Mouse (Mus musculus): ENCODE results near the gene Gsc. TPM values are rescaled to one million over a fixed set of nuclear protein-coding genes. Genes with fewer than 3 reads are reported as not detected.

Gsc gene
- polyA plus RNA-seq (2012; rRNA removed; ENCODE audit: low replicate concordance) = 1.1 and 1.2 TPM in 2 replicates

DNA sequence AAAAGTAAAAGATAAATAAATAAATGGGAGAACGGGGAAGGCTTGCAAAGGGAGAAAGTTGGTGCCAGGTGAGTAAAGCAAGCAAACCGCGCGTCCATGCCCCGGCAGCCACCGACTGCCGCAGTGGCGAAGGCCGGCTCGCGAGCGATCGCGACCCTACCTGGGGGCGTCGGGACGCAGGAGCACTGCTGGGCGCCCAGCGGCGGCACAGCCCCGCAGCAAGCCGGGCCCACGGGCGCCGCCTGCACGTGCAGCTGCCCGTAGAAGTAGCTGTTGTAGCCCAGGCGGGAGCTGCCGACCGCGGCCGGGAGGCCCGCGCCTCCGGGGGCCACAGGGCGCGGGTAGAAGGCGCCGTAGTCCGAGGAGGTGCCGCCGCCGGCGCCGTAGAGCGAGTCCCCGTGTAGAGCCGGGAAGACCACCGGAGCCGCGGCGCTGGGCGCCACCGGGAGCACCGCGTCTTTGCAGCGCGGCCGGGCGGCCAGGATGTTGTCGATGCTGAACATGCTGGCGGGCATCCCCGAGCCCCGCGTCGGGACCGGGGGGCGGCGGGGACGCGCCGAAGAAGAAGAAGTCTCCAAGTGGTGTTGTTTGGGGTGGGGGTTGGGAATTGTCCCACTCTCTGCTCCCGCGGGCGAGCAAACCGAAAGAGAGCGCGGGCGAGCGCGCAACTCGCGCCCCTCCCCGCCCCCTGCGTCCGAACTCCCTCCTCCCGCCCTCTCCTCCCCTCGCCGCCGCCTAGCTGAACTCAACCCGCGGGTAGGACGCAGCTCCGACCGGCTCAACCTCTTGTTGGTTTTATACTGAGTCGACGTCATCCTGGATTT is at the start of gene Gsc:
Gene Gsc, minus strand, starts transcription at position 730 of the 824 bp plus-strand sequence.

Other genes with a start within 250 kb of the Gsc start
- 4.3 and 12.5 TPM in 2 replicates for gene Serpina3g, start 237.1 kb downstream of the Gsc start, polyA plus RNA-seq (2012; rRNA removed; ENCODE audit: low replicate concordance)
- gene Serpina3i, start 210.2 kb downstream of the Gsc start, polyA plus RNA-seq (2012; rRNA removed; ENCODE audit: low replicate concordance) = 0.14 and 0.19 TPM in 2 replicates
- 0.45 and 0.47 TPM in 2 replicates for gene Serpina3j, start 158.8 kb downstream of the Gsc start, polyA plus RNA-seq (2012; rRNA removed; ENCODE audit: low replicate concordance)
- gene Serpina3k, start 134.8 kb downstream of the Gsc start, polyA plus RNA-seq (2012; rRNA removed; ENCODE audit: low replicate concordance) = 1.8 and 1.9 TPM in 2 replicates
- gene Serpina3m, start 134.8 kb downstream of the Gsc start, polyA plus RNA-seq (2012; rRNA removed; ENCODE audit: low replicate concordance) = 0.57 and 7.4 TPM in 2 replicates
- gene Serpina3n, start 66.6 kb downstream of the Gsc start, polyA plus RNA-seq (2012; rRNA removed; ENCODE audit: low replicate concordance) = 114 and 1,277 TPM in 2 replicates

Measured in subcutaneous adipose tissue, adult 2 months (tissue).